Mouse (Mus musculus): ENCODE measurements around the gene Snai1. TPM values are rescaled to one million over a fixed set of nuclear protein-coding genes. Genes with fewer than 3 reads are reported as not detected.

The Snai1 gene
- polyA plus RNA-seq (2015; fragmentation: Nextera tagmentation; extraction: Ambion mirVana): 7.5 and 7.9 TPM in 2 replicates

- Histone ChIP-seq H3K4me1 (replicated peaks) (peaks cover 43% of the 10 kb centered on the region), H3K27me3 (peaks cover 76% of the 10 kb centered on the region), H3K36me3 (no peaks in the 10 kb centered on the region), H3K4me2 (peak within 1 kb of the TSS; percentile 90), H3K4me3 (peak within 1 kb of the TSS; percentile 48), H3K9me3 (no peaks in the 10 kb centered on the region), H3K27ac (no peak within 1 kb of the TSS), H3K9ac (peak within 1 kb of the TSS; percentile 67)
- WGBS: under 1% methylated on average over 56 of the region's 58 CpGs
- peak; percentile 91 for ATAC-seq (ENCODE audit: low FRiP score)
Observed at GRCm38 (mm10) chr2:167537476-167538297, at the start of gene Snai1. Snai1 (plus strand) TSS chr2:167538195.

- Histone ChIP-seq H3K9ac (peak overlapping the region; percentile 99), H3K4me1 (replicated peaks) (peaks cover 52% of the 10 kb centered on the region), H3K27me3 (no peaks in the 10 kb centered on the region), H3K4me2 (peak overlapping the region; percentile 98), H3K36me3 (peaks cover 17% of the 10 kb centered on the region), H3K27ac (peak overlapping the region; percentile 73), H3K4me3 (peak overlapping the region; percentile 100), H3K9me3 (no peaks in the 10 kb centered on the region)
- no peak for ATAC-seq (ENCODE audit: low FRiP score)
- 76% methylated on average over 4 of the region's 4 CpGs for WGBS
Observed at GRCm38 (mm10) chr2:167490813-167491525, 47.0 kb upstream of the Snai1 start.

GRCm38 (mm10) chr2:167491757-167492708, 46.0 kb upstream of the Snai1 start, which contains the start of gene Rnf114:
Rnf114 (plus strand) TSS chr2:167492645.
- peak within 1 kb of the TSS; percentile 99 for H3K9ac ChIP-seq
- H3K4me1 ChIP-seq (replicated peaks): peaks cover 41% of the 10 kb centered on the region
- WGBS: 4% methylated on average over 48 of the region's 52 CpGs
- no peaks in the 10 kb centered on the region for H3K27me3 ChIP-seq
- H3K4me2 ChIP-seq: peak within 1 kb of the TSS; percentile 98
- peak within 1 kb of the TSS; percentile 99 for H3K27ac ChIP-seq
- ATAC-seq (ENCODE audit: low FRiP score): peak; percentile 49
- H3K36me3 ChIP-seq: peaks cover 14% of the 10 kb centered on the region
- no peaks in the 10 kb centered on the region for H3K9me3 ChIP-seq
- peak within 1 kb of the TSS; percentile 100 for H3K4me3 ChIP-seq

- Histone ChIP-seq H3K4me1 (replicated peaks) (peaks cover 34% of the 10 kb centered on the region), H3K4me2 (peak within 1 kb of the TSS; percentile 98), H3K9me3 (no peaks in the 10 kb centered on the region), H3K36me3 (peaks cover 7% of the 10 kb centered on the region), H3K27ac (peak within 1 kb of the TSS; percentile 99), H3K4me3 (peak within 1 kb of the TSS; percentile 100), H3K27me3 (no peaks in the 10 kb centered on the region), H3K9ac (peak within 1 kb of the TSS; percentile 99)
- ATAC-seq (ENCODE audit: low FRiP score): peak; percentile 86
- 2% methylated on average over 63 of the region's 63 CpGs for WGBS
Observed at GRCm38 (mm10) chr2:167492713-167493636, 45.0 kb upstream of the Snai1 start, which contains the start of gene Spata2. Spata2 (minus strand) TSS chr2:167492887.

GRCm38 (mm10) chr2:167496437-167496836, 41.6 kb upstream of the Snai1 start:
- H3K9ac ChIP-seq: no peak overlapping the region
- H3K9me3 ChIP-seq: no peaks in the 10 kb centered on the region
- no peak overlapping the region for H3K4me2 ChIP-seq
- H3K27ac ChIP-seq: no peak overlapping the region
- H3K36me3 ChIP-seq: peaks cover 7% of the 10 kb centered on the region
- 85% methylated on average over 7 of the region's 7 CpGs for WGBS
- H3K4me3 ChIP-seq: no peak overlapping the region
- peaks cover 14% of the 10 kb centered on the region for H3K4me1 ChIP-seq (replicated peaks)
- H3K27me3 ChIP-seq: no peaks in the 10 kb centered on the region
- ATAC-seq (ENCODE audit: low FRiP score): no peak

GRCm38 (mm10) chr2:167497272-167497671, 40.7 kb upstream of the Snai1 start:
- no peak for ATAC-seq (ENCODE audit: low FRiP score)
- H3K9ac ChIP-seq: no peak overlapping the region
- no peak overlapping the region for H3K4me3 ChIP-seq
- H3K27me3 ChIP-seq: no peaks in the 10 kb centered on the region
- no peaks in the 10 kb centered on the region for H3K9me3 ChIP-seq
- peaks cover 7% of the 10 kb centered on the region for H3K36me3 ChIP-seq
- H3K4me1 ChIP-seq (replicated peaks): peaks cover 7% of the 10 kb centered on the region
- H3K4me2 ChIP-seq: no peak overlapping the region
- H3K27ac ChIP-seq: no peak overlapping the region
- WGBS: 78% methylated on average over 5 of the region's 5 CpGs

- Histone ChIP-seq H3K27me3 (no peaks in the 10 kb centered on the region), H3K27ac (peak overlapping the region; percentile 93), H3K9me3 (no peaks in the 10 kb centered on the region), H3K4me3 (peak overlapping the region; percentile 90), H3K36me3 (peaks cover 9% of the 10 kb centered on the region), H3K9ac (peak overlapping the region; percentile 98; the same call in 1 of the 2 replicates), H3K4me1 (replicated peaks) (peaks cover 37% of the 10 kb centered on the region), H3K4me2 (peak overlapping the region; percentile 92)
- 56% methylated on average over 13 of the region's 13 CpGs for WGBS
- peak; percentile 40; the same call in 1 of the 2 replicates for ATAC-seq (ENCODE audit: low FRiP score)
Observed at GRCm38 (mm10) chr2:167502554-167503252, 35.3 kb upstream of the Snai1 start.

GRCm38 (mm10) chr2:167503253-167503895, 34.6 kb upstream of the Snai1 start:
- peaks cover 37% of the 10 kb centered on the region for H3K4me1 ChIP-seq (replicated peaks)
- peak overlapping the region; percentile 90 for H3K4me3 ChIP-seq
- ATAC-seq (ENCODE audit: low FRiP score): peak; percentile 83
- H3K9me3 ChIP-seq: no peaks in the 10 kb centered on the region
- under 1% methylated on average over 71 of the region's 85 CpGs for WGBS
- peak overlapping the region; percentile 98 for H3K9ac ChIP-seq
- H3K36me3 ChIP-seq: peaks cover 15% of the 10 kb centered on the region
- H3K27ac ChIP-seq: peak overlapping the region; percentile 93
- peak overlapping the region; percentile 92 for H3K4me2 ChIP-seq
- H3K27me3 ChIP-seq: no peaks in the 10 kb centered on the region

- no peaks in the 10 kb centered on the region for H3K9me3 ChIP-seq
- H3K4me1 ChIP-seq (replicated peaks): peaks cover 37% of the 10 kb centered on the region
- 2% methylated on average over 32 of the region's 32 CpGs for WGBS
- peak overlapping the region; percentile 98 for H3K9ac ChIP-seq
- H3K4me2 ChIP-seq: peak overlapping the region; percentile 92
- H3K27ac ChIP-seq: peak overlapping the region; percentile 93
- H3K4me3 ChIP-seq: peak overlapping the region; percentile 90
- ATAC-seq (ENCODE audit: low FRiP score): peak; percentile 11; the same call in 1 of the 2 replicates
- no peaks in the 10 kb centered on the region for H3K27me3 ChIP-seq
- H3K36me3 ChIP-seq: peaks cover 21% of the 10 kb centered on the region
Observed at GRCm38 (mm10) chr2:167503896-167504349, 34.1 kb upstream of the Snai1 start.

- Histone ChIP-seq H3K36me3 (peaks cover 31% of the 10 kb centered on the region), H3K4me3 (peak overlapping the region; percentile 90), H3K9ac (peak overlapping the region; percentile 98), H3K4me1 (replicated peaks) (peaks cover 37% of the 10 kb centered on the region), H3K27me3 (no peaks in the 10 kb centered on the region), H3K4me2 (peak overlapping the region; percentile 92), H3K9me3 (no peaks in the 10 kb centered on the region), H3K27ac (no peak overlapping the region)
- ATAC-seq (ENCODE audit: low FRiP score): no peak
- WGBS: 87% methylated on average over 3 of the region's 3 CpGs
Observed at GRCm38 (mm10) chr2:167505127-167505526, 32.9 kb upstream of the Snai1 start.

All from hindbrain, embryonic 13.5 days (tissue).